Mouse (Mus musculus) forebrain, embryonic 14.5 days (tissue): ENCODE results near the gene Tmem156. TPM values are rescaled to one million over a fixed set of nuclear protein-coding genes. Genes with fewer than 3 reads are reported as not detected.
A peak's percentile ranks its signal among the peaks of the same experiment; 100 is the strongest.

Experiments
- ATAC-seq: fragments of 200-750 bp; cut with Nextera tagmentation; 2 replicates; pipeline ENCODE4 v1.8.0; 2017; ENCODE audit warnings: mild to moderate bottlenecking, moderate library complexity
- DNase-seq: peaks from one replicate; pipeline ENCODE4 v3.0.0-alpha.2; 2015; ENCODE audit warnings: low spot score
- H3K27ac ChIP-seq: fragments of 300-500 bp; sonication (generic); 2 replicates; pipeline ENCODE4 v1.5.1; 2014; ENCODE audit warnings: low read depth, mild to moderate bottlenecking, control low read depth, low read length, moderate library complexity
- H3K27me3 ChIP-seq: fragments of 300-500 bp; sonication (generic); replicated peaks from 2 replicates; pipeline ENCODE4 v1.6.1; 2014; ENCODE audit warnings: low read length, control low read depth, mixed read lengths; ENCODE audit not compliant: control insufficient read depth, insufficient read depth
- H3K36me3 ChIP-seq: fragments of 300-500 bp; sonication (generic); 2 replicates; pipeline ENCODE4 v1.6.1; 2014; ENCODE audit warnings: low read length, control low read depth; ENCODE audit not compliant: control insufficient read depth, insufficient read depth
- H3K4me1 ChIP-seq: fragments of 300-500 bp; sonication (generic); 2 replicates; pipeline ENCODE4 v1.6.1; 2014; ENCODE audit warnings: antibody characterized with exemption, low read length, control low read depth; ENCODE audit not compliant: control insufficient read depth, insufficient read depth
- H3K4me2 ChIP-seq: fragments of 300-500 bp; sonication (generic); 2 replicates; pipeline ENCODE4 v1.6.1; 2014; ENCODE audit warnings: mild to moderate bottlenecking, control low read depth, low read length
- H3K4me3 ChIP-seq: fragments of 300-500 bp; sonication (generic); 2 replicates; pipeline ENCODE4 v1.5.1; 2014; ENCODE audit warnings: low read depth, low read length, control low read depth
- H3K9ac ChIP-seq: fragments of 300-500 bp; sonication (generic); 2 replicates; pipeline ENCODE4 v1.6.1; 2014; ENCODE audit warnings: mild to moderate bottlenecking, low read length, control low read depth, moderate library complexity
- H3K9me3 ChIP-seq: fragments of 300-500 bp; sonication (generic); replicated peaks from 2 replicates; pipeline ENCODE4 v1.6.1; 2016; ENCODE audit warnings: low read length, control low read depth, mixed read lengths; ENCODE audit not compliant: control insufficient read depth
- WGBS: fragments of 180-500 bp; shearing (Covaris S2); extraction: QIAGEN DNeasy Blood & Tissue Kit; methylation state at CpG from one replicate; pipeline ENCODE4 v1.1.7; 2014; 5-methylcytosine and 5-hydroxymethylcytosine counted together
- polyA plus RNA-seq: library from polyadenylated mRNA; unstranded; fragments of >200 nt; fragmentation: Nextera tagmentation; extraction: Ambion mirVana; gene quantifications from 2 replicates; pipeline ENCODE4 v1.2.1, GENCODE M21; 2014

Gene Tmem156
- polyA plus RNA-seq, 1 experiment from 2014 or later: 0.10 TPM

GRCm38 (mm10) chr5:65091184-65091858 is 611 bp downstream of the Tmem156 start:
- H3K4me1 ChIP-seq: no peaks in the 10 kb centered on the region
- H3K9ac ChIP-seq: no peak overlapping the region
- H3K27ac ChIP-seq: no peak overlapping the region
- no peaks in the 10 kb centered on the region for H3K9me3 ChIP-seq
- 79% methylated on average over 11 of the region's 11 CpGs for WGBS
- no peak overlapping the region for H3K4me3 ChIP-seq
- H3K27me3 ChIP-seq: no peaks in the 10 kb centered on the region
- no peaks in the 10 kb centered on the region for H3K36me3 ChIP-seq
- ATAC-seq: no peak
- no peak overlapping the region for H3K4me2 ChIP-seq
- no peak for DNase-seq

GRCm38 (mm10) chr5:65089707-65090106 is 2.2 kb downstream of the Tmem156 start:
- Histone ChIP-seq H3K27me3 (no peaks in the 10 kb centered on the region), H3K9me3 (no peaks in the 10 kb centered on the region), H3K4me1 (no peaks in the 10 kb centered on the region), H3K36me3 (no peaks in the 10 kb centered on the region), H3K4me3 (no peak overlapping the region), H3K27ac (no peak overlapping the region), H3K9ac (no peak overlapping the region), H3K4me2 (no peak overlapping the region)
- DNase-seq (no peak), ATAC-seq (no peak)
- WGBS: 85% methylated on average over 3 of the region's 3 CpGs

- Histone ChIP-seq H3K9ac (no peak overlapping the region), H3K9me3 (no peaks in the 10 kb centered on the region), H3K4me2 (no peak overlapping the region), H3K27ac (no peak overlapping the region), H3K4me3 (no peak overlapping the region), H3K36me3 (no peaks in the 10 kb centered on the region), H3K27me3 (no peaks in the 10 kb centered on the region), H3K4me1 (no peaks in the 10 kb centered on the region)
- 87% methylated on average over 6 of the region's 6 CpGs for WGBS
- ATAC-seq (no peak), DNase-seq (no peak)
These were observed 5.4 kb downstream of the Tmem156 start for GRCm38 (mm10) chr5:65086522-65086921.

- Histone ChIP-seq H3K4me2 (no peak overlapping the region), H3K27me3 (no peaks in the 10 kb centered on the region), H3K9me3 (no peaks in the 10 kb centered on the region), H3K27ac (no peak overlapping the region), H3K4me3 (no peak overlapping the region), H3K4me1 (no peaks in the 10 kb centered on the region), H3K36me3 (no peaks in the 10 kb centered on the region), H3K9ac (no peak overlapping the region)
- DNase-seq (no peak), ATAC-seq (no peak)
- 75% methylated on average over 4 of the region's 4 CpGs for WGBS
These were observed 10.1 kb downstream of the Tmem156 start for GRCm38 (mm10) chr5:65081836-65082235.

GRCm38 (mm10) chr5:65079881-65080280 is 12.1 kb downstream of the Tmem156 start:
- 38% methylated on average over 9 of the region's 9 CpGs for WGBS
- H3K27me3 ChIP-seq: no peaks in the 10 kb centered on the region
- peak overlapping the region; percentile 25; the same call in 1 of the 2 replicates for H3K4me2 ChIP-seq
- peak; percentile 36 for DNase-seq
- no peaks in the 10 kb centered on the region for H3K9me3 ChIP-seq
- no peaks in the 10 kb centered on the region for H3K36me3 ChIP-seq
- peak overlapping the region; percentile 29; the same call in 1 of the 2 replicates for H3K9ac ChIP-seq
- no peaks in the 10 kb centered on the region for H3K4me1 ChIP-seq
- H3K27ac ChIP-seq: no peak overlapping the region
- no peak for ATAC-seq
- H3K4me3 ChIP-seq: no peak overlapping the region

- no peaks in the 10 kb centered on the region for H3K27me3 ChIP-seq
- H3K27ac ChIP-seq: no peak overlapping the region
- no peaks in the 10 kb centered on the region for H3K36me3 ChIP-seq
- WGBS: 92% methylated on average over 4 of the region's 4 CpGs
- no peak overlapping the region for H3K4me3 ChIP-seq
- H3K4me2 ChIP-seq: no peak overlapping the region
- no peaks in the 10 kb centered on the region for H3K9me3 ChIP-seq
- H3K4me1 ChIP-seq: no peaks in the 10 kb centered on the region
- no peak for DNase-seq
- no peak overlapping the region for H3K9ac ChIP-seq
- no peak for ATAC-seq
These were observed 13.9 kb downstream of the Tmem156 start for GRCm38 (mm10) chr5:65078081-65078480.

GRCm38 (mm10) chr5:65076748-65077147 is 15.2 kb downstream of the Tmem156 start:
- H3K9ac ChIP-seq: no peak overlapping the region
- DNase-seq: no peak

GRCm38 (mm10) chr5:65076087-65076486 is 15.8 kb downstream of the Tmem156 start:
- ATAC-seq: no peak
- 74% methylated on average over 2 of the region's 2 CpGs for WGBS

More at GRCm38 (mm10) chr5:65076748-65077147, 15.2 kb downstream of the Tmem156 start:
- no peaks in the 10 kb centered on the region for H3K9me3 ChIP-seq
- no peaks in the 10 kb centered on the region for H3K36me3 ChIP-seq
- 58% methylated on average over 3 of the region's 3 CpGs for WGBS
- H3K27ac ChIP-seq: no peak overlapping the region
- H3K4me2 ChIP-seq: no peak overlapping the region
- ATAC-seq: no peak
- H3K27me3 ChIP-seq: no peaks in the 10 kb centered on the region
- H3K4me3 ChIP-seq: no peak overlapping the region
- H3K4me1 ChIP-seq: no peaks in the 10 kb centered on the region

GRCm38 (mm10) chr5:65074693-65075092 is 17.2 kb downstream of the Tmem156 start:
- ATAC-seq (no peak), DNase-seq (no peak)
- 54% methylated on average over 7 of the region's 7 CpGs for WGBS
- H3K27me3 ChIP-seq: no peaks in the 10 kb centered on the region
- no peak overlapping the region for H3K9ac ChIP-seq
- no peaks in the 10 kb centered on the region for H3K9me3 ChIP-seq
- H3K36me3 ChIP-seq: no peaks in the 10 kb centered on the region
- no peaks in the 10 kb centered on the region for H3K4me1 ChIP-seq
- no peak overlapping the region for H3K4me2 ChIP-seq
- H3K27ac ChIP-seq: no peak overlapping the region
- H3K4me3 ChIP-seq: no peak overlapping the region

More at GRCm38 (mm10) chr5:65076087-65076486, 15.8 kb downstream of the Tmem156 start:
- no peak overlapping the region for H3K9ac ChIP-seq
- H3K4me1 ChIP-seq: no peaks in the 10 kb centered on the region
- no peak overlapping the region for H3K27ac ChIP-seq
- no peaks in the 10 kb centered on the region for H3K36me3 ChIP-seq
- no peak overlapping the region for H3K4me2 ChIP-seq
- H3K27me3 ChIP-seq: no peaks in the 10 kb centered on the region
- H3K4me3 ChIP-seq: no peak overlapping the region
- no peaks in the 10 kb centered on the region for H3K9me3 ChIP-seq
- no peak for DNase-seq
